Mouse (Mus musculus) left cerebral cortex, postnatal 25 days (tissue): ENCODE results near the gene Tlr7. TPM values are rescaled to one million over a fixed set of nuclear protein-coding genes. Genes with fewer than 3 reads are reported as not detected.
"Not testable (repeated sequence)": the region's sequence is repeated elsewhere in the genome, so short reads cannot be mapped to it uniquely, and the experiment has no call there.

Experiments
- DNase-seq, 2 experiments: peaks; one replicate each; pipeline ENCODE4 v3.0.0; 2022; ENCODE audit warnings: low spot score in 2 of 2, mixed read lengths in 1 of 2
- intact Hi-C: fragments of 180-260 bp; cut with DNase I; formaldehyde crosslinking; loops from one replicate; pipeline ENCODE4 v1.15.1; 2025
- total RNA-seq, 2 experiments: library from RNA; stranded (reverse); gene quantifications; 2 replicates each; pipeline ENCODE4 v1.2.3; 2021

The Tlr7 gene
- 1 to 10 TPM; 3.3 to 3.5 TPM for total RNA-seq

DNA sequence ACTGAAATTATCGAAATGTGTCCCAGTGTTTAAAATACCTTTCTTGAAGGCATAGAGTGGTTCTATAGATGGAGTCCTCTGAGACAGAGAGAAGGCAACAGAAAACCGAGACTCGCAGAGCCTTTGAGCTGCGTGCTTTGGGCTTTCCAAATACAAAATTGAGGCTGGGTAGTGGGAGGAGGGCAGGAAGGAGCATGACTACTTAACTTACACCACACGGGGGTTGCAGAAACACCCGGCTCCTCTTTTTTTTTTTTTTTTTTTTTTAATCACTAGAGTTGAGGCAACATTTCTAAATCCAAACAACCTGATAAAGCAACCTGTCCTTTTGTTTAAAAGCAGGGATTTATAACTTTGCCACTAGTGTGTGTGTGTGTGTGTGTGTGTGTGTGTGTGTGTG is at the start of gene Tlr7:
Gene Tlr7, minus strand, starts transcription at position 160 of the 400 bp plus-strand sequence.
- peak in 1 of 2 experiments; percentile 3 for DNase-seq
- intact Hi-C loops = no loop called here

DNA sequence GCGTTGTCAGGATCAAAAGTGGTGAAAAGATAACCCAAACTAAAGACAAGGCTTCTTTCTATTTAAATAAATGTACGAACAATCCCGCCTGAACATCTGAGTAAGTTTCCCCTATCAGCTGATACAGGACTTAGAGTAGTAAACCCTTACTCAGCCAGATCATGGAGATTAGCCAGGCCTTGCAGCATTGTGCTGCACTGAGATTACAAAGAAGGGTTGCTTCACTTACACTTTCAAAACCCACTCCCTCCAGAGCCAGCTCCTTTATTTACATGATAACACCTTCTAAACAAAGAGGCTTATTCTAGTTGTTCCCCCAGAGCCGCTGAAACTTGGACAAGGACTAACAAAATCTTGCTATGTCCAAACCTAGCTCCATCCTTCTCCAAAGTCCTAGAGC is 49.7 kb upstream of the Tlr7 start:
- intact Hi-C loops = no loop called here
- no peak for DNase-seq

DNA sequence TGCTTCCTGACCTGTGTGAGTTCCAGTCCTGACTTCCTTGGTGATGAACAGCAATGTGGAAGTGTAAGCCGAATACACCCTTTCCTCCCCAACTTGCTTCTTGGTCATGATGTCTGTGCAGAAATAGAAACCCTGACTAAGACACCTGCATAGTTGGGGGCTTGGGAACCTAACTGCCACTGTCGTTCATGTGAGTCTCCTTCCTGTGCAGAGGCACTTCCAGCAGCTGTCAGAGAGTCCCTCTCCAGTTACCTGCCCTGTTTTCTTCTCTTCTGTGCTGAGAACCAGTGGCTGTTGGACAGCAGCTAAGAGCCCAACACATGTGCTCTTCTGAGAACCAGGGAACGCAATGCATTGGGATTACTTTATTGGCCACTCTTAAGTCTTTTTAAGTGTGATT is 30.9 kb upstream of the Tlr7 start:
- intact Hi-C loops, DNase-seq: not testable (repeated sequence)

DNA sequence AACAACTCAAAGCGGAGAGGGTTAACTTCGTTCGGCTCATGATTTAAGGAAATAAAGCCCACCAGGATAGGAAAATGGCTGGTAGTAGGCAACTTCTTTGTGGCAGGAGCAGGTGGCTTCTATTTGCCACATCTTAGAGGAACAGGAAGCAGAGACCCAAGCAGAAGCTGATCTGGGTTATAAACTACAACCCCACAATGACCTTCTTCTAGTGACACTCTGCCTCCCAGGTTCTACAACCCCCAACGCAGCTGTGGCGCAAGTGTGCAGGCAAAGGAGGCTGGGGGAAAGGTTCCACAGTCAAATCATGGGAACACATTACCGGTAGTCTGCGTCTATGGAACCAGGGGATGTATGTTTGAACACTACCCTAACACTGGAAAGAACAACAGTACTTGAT is 29.3 kb upstream of the Tlr7 start:
- no peak for DNase-seq
- intact Hi-C loops = loop anchor here (5.0 kb wide), 1 partner anchor 67 kb away; no protein-coding TSS in a partner anchor

DNA sequence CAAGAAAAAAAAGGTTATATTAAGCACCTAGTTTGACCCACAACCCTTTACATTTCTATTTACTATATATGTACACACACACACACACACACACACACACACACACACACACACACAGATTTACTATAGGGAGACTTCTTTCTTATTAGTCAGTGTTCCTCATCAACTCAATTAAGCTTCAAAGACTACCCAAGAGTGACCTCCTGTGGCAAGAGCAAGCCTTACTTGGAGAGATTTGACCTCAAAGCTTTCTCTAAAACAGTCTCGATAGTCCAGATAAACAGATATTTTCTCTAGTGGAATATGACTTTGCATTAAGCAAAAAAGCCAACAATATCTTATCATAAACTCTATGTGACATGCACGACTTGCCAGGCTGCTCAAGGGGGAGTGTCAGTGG is 27.1 kb upstream of the Tlr7 start:
- intact Hi-C loops = loop anchor here (5.0 kb wide), 1 partner anchor 65 kb away; no protein-coding TSS in a partner anchor
- DNase-seq = peak; percentile 5 to 9

DNA sequence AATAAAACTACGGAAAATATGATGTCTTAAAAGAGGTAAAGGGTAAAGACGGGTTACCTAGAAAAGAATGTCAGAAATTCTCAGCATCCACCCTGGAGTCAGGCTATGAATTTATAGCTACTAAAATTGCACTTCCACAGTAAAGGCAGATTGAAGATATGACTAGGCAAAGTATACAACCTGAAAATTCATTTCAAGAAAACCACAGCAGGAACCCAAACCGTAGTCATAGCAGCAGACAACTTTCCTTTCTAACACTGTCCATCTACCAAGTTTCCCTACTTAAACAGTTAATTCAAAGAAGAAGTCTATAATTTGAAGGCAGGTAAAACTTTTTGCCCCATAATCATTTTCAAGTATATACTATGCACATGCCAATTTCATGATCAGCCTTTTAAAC is 25.6 kb upstream of the Tlr7 start:
- no peak for DNase-seq
- intact Hi-C loops = loop anchor here (5.0 kb wide), 1 partner anchor 64 kb away; no protein-coding TSS in a partner anchor

DNA sequence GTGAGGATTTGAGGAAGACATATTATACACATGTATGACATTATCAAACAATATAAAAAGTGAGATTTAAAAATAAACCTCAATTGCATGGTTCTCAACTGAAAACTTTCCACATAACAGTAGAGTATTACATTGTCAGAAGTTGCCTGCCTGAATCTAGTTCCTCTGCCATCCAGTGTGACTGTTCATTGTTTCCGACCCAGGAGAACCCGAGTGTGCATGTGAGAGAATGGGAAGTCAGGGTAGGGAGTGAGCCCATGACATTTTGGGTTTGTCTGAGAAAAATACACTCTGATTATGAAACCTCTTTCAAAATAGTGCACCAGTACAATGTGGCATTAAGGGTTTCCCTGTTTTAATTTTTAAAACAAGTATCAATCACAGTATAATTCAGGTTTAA is 23.3 kb upstream of the Tlr7 start:
- no peak for DNase-seq
- intact Hi-C loops = no loop called here

DNA sequence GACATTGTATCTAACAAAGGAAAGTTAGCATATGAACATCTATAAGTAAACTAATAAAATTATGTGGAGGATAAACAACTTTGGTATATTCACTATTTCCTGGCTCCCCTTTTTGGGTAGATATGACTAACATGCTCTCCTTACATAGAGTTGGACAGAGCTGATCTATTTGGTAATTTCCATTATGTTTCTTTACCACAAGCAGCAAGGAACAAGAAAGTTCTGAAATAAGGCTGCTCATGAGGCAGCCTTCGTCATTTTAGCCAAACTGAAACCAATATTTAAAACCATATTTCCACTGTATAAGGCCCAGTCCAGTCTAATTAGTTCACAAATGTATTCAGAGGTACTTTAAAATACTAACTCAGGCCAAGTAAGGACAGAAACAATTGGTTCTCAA is 16.1 kb upstream of the Tlr7 start:
- no peak for DNase-seq

DNA sequence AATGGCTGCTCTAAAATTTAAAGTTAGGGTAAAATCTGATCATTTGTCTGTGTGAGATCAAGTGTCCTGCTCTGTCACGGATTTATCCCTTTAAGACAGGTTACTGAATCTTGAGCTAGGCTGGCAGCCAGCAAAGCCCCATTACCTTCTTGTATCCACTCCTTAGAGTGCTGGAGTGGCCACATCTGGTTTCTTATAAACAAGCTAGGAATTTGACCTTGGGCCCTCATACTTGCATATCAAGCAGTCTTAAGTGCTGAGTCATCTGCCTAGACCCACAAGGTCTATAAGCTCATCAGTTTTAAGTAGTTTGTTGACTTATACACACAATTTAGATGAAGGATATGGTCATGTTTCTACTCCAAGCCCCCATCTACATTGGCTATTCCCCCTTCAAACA is 14.0 kb upstream of the Tlr7 start:
- no peak for DNase-seq
- intact Hi-C loops = no loop called here

More for the DNA sequence above, 16.1 kb upstream of the Tlr7 start:
- intact Hi-C loops = no loop called here

DNA sequence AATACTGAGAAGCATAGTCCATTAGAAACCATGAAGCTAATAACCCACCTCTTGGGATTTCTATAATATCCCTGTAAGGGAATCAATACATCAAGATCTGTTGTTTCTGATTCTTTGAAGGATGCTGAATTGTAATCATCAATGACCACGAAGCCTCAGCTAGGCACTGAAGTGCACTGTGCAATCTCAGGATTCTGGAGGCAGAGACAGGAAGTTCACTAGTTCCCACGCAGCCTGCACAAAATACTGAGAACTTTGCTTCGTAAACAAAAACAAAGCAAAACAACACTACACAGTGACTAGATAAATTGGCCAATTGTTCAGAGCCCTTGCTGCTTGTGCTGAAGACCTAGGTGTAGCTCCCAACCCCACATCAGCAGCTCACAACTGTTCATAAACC is 11.5 kb upstream of the Tlr7 start:
- intact Hi-C loops = no loop called here
- no peak for DNase-seq

DNA sequence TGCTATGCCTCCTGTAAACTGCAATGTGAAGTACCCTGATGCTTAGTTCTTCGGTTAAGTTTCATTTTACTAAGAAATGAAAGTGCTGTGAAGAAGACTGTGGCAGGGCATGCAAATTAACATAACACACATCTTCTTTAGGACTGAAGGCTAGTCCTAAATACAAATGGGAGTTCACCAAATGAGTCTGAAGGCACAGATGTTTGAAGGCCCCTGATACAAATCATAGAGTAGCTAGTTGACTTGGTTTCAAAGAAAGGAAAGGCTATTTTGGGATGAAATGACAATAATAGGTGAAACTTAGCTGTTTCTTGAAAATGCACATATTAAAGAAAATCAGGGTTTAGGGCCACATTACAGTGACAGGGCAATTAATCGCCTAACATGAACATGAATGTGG is 9.8 kb upstream of the Tlr7 start:
- intact Hi-C loops = no loop called here
- no peak for DNase-seq

DNA sequence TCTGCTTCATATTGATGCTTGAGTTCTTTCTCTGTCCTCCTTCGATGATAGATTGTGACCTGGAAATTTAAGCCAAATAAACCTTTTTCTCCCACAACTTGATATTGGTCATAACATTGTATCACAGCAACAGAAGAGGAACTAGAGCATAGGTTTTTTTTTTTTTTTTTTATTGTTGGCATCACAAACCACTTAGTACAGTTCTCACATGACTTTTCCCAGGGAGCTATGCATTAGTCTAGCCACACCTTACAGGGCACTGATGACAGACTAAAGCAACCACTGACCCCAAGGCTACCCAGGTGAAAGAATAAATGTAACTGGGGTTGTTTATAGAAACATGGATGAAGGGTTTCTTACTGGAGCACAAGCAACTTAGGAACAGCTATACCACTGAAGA is 7.6 kb upstream of the Tlr7 start:
- intact Hi-C loops = no loop called here
- DNase-seq = no peak

DNA sequence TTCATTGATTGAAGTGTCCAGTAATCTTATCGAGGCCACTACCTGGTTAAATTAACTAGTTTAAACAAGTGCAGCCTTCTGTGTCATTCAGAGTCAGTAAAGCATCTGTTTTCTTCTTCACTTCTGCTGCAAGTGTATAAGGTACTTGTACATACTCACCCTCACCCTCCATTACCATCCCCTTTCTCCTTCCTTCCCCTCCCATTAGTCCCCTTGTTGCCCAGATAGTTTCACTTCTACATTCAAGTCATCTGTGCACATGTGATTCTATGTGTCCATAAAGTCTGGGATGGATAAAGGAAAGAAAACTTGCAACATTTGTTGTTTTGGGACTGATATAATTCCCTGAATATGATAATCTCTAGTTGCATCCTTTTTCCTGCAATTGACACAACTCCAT is 4.2 kb upstream of the Tlr7 start:
- no peak for DNase-seq
- intact Hi-C loops = no loop called here

DNA sequence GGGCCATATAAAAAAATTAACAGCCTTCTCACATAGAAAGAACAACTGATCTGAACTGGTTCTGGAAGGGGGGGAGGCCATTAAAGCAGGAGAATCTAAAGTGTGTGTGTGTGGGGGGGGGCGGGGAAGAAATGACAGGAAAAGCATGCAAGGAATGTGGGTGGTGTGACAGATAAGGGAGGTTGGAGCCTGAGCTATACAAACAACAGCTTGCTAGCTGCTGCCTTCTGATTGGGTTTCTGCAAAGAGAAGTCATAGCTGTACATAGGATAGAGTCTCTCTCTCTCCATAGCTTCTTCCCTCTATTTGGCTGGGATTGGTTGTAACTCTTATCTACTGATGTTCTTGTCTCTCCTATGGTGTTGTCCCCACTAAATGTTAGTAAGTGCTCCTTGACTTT is 2.2 kb upstream of the Tlr7 start:
- DNase-seq = peak in 1 of 2 experiments; percentile 40
- intact Hi-C loops = no loop called here

DNA sequence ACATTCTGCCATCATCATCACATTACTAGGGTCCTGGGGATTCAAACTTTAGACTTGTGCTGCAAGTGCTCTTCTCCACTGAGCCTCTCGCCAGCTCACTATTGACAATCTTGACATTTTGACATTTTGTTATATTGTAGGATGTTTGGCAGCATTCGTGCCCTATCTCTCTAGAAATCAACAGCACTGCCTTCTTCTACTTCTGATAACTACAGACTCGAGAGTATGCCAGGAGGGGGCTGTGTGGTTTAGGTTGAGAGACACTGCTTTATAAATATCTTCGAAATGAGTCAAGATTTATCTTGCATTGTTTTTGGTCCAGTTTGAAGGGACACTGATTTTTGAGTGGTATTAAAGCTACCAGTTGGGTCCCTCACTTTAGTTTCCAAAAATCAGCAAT is 635 bp upstream of the Tlr7 start:
- no peak for DNase-seq
- intact Hi-C loops = no loop called here

DNA sequence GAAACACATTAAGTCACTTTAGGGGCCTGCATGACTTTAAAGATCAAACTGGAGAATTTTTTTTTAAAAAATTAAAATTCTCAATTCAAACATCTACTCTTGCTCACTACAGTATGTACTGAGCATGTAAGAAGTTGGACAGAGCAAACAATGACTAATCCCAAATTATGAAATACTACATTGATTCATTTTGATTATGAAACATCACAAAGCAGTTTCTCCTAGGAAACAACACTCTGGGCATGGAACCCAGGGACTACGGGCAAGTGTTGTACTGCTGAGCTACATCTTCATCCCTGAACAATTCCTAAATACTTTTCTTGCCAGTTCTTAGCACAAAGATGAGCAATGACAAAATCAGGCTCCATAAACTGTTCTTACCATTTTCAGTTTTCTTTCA is 738 bp downstream of the Tlr7 start:
- intact Hi-C loops = no loop called here
- DNase-seq = no peak

DNA sequence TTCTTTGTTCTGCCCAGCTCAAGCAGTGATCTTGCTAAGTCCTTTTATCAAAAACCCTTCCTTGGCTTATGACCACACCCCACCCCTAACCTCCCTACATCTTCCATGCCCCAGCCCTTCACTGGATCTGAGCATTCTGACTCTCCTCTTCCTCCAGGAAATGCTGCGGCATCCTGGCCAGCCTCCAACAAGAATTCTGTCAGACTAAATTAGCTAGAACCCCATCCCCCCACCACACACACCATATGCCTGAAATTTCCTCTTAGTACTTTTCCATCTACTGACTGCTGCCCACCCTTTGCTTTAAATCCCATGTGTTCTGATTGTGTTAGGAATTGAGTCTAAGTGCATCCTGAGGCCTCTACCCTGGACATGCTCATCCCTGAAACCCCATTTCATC is 1.3 kb downstream of the Tlr7 start:
- intact Hi-C loops = no loop called here
- DNase-seq = peak; percentile 2 to 39

DNA sequence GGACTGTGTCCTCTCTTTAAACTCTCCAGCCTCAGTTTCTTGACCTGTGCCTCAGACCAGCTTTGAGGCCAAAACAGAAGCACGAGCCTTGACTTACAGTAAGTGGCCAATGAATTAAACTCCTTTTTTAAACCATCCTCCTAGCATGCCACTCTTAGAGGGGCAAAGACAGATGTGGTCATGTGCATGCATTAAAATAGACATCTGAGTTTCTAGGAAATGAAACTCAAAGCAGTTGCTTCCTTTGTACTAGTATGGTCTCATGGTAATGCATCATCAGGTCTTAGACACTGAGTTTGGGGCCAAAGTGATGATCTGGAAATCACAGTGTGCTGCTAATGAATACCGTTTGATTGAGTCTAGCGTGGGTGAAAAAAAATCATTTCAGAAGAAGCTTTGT is 1.8 kb downstream of the Tlr7 start:
- intact Hi-C loops = no loop called here
- DNase-seq = no peak

DNA sequence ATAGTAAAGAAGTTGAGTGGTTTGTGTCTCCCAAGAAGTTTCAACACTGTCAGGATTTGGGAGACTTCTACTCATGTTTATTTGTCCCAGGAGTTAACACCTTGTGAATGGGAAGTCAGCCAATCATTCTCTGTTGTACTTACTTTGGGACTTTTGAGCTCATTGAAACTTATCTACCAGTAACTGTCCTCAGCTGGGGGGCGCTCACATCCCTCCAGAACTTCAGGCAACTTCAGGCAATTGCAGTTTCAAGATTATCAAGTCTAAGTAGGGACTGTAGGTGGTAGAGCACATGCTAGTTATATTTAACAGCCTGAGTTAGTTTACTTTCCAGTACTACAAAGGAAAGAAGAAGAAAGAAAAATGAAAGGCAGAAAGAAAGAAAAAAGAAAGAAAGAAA is 6.6 kb downstream of the Tlr7 start:
- intact Hi-C loops = no loop called here

DNA sequence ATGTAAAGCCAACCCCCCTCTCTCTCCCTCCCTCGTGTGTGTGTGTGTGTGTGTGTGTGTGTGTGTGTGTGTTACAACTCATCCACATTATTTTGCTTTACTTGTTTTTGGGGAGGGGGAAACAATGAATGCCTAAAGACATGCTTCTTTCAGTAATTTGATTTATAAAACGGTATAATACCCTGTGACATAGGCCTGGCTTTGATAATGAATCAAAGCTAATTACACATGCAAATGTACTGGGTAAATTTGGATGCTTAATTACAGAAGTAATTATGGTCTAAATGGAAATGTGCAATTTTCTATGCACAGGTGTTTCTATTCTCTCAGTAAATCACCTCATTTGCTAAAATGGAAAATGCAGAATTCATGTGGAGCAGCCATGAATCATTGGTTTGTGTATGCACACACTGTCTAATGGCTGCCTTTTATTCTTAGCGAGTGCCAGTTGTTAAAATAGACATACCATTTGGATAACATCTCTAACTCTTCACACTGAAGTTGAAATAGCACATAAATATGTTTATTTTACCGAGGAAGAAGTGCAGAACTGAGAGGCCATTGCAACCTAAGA is 9.0 kb downstream of the Tlr7 start:
- DNase-seq = no peak
- intact Hi-C loops = no loop called here

More for the DNA sequence above, 6.6 kb downstream of the Tlr7 start:
- no peak for DNase-seq

DNA sequence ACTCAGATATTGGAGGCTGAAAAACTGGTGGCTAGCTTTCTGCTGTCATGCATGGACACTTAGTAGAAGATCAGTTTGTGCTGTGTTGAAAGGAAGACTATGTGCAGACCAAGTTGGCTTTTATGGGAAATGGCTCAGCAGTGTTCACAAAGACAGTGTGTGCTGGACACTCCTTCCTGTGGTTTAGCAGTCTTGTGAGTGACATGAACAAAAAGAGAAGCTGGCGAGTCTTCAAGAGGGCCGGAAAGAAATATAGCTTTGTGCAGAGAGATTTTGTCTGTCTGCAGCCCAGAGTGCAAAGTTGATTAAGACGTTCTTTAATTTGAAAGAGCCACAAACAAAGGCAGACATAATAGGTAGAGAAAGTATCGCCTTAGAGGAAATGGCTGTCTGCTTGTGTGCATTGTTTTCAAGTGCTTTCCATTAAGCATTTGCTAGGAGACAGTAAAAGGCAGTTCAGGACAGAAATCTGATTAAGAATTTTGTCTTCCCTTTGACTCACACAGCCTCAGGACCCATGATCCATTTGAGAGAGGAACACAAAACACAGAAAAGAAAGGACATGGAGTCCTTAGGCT is 11.4 kb downstream of the Tlr7 start:
- DNase-seq = peak in 1 of 2 experiments; percentile 24

DNA sequence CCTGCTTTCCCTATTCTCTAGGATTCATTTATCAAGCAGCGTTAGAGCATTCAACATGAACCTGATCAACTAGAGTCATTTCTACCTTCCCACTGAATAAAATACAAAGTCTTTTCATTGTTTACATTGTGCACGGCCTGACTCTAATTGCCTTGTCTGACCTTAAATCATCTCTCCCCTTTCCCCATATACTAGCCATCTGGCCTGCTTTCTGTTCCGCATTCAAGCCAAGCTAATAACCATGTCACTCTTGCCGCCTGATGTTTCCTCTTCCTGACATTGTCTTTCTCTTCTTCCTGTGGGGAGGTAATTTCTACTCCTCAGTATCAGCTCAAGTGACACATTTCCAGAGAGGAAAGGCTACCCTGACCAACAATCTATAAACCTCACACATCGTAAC is 14.6 kb downstream of the Tlr7 start:
- intact Hi-C loops = no loop called here
- no peak for DNase-seq

More for the DNA sequence above, 11.4 kb downstream of the Tlr7 start:
- intact Hi-C loops = no loop called here
